In the genomic region with DNA sequence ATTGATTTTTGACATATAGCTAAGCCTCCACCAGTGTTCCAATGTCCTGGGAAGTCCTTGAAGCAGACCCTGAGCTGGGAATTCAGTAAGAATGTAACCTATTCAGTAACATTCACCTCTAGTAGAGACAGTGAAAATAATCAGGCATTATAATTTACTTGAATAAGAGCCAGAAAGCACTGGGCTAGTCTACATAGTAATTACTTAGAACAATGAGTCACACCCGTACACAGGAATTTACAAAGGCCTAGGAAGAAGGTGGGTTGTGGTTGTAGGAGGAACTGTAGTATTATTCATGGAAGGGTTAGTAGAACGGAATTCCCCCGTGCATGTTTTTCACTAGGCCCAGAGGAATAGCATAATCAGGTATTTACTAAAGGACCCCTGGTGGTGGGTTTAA, we compare ENCODE assay signal across 15 mouse cellular contexts.
"Had no signal": no experiment of that assay in that cellular context is flagged by ENCODE, and none has a peak within 500 bp of the region (broad histone marks: within the 10 kb centered on the region; RNA-seq: fewer than 3 reads in every experiment).

No protein-coding gene starts in this region.

- ATAC-seq: midbrain, embryonic 16.5 days had no signal

- H3K4me3 ChIP-seq: midbrain, embryonic 10.5 days; midbrain, embryonic 12.5 days; myocyte; neural tube, embryonic 13.5 days; neural tube, embryonic 15.5 days had no signal

- H3K4me1 ChIP-seq: midbrain, embryonic 10.5 days; midbrain, embryonic 12.5 days; neural tube, embryonic 13.5 days; neural tube, embryonic 15.5 days had no signal

- H3K4me2 ChIP-seq: lung, embryonic 14.5 days; midbrain, embryonic 12.5 days; neural tube, embryonic 13.5 days; neural tube, embryonic 15.5 days had no signal

- H3K36me3 ChIP-seq: midbrain, embryonic 10.5 days; midbrain, embryonic 12.5 days; neural tube, embryonic 13.5 days; neural tube, embryonic 15.5 days had no signal

- DNase-seq: lung, adult 18-20 months; lung, embryonic 14.5 days; lung, postnatal 10 days; lung, postnatal 4 days; midbrain, embryonic 14.5 days; right cerebral cortex, postnatal 14 days; thymus, adult 18-20 months; thymus, postnatal 14 days; thymus, postnatal 36 days had no signal

- H3K27ac ChIP-seq: midbrain, embryonic 10.5 days; midbrain, embryonic 12.5 days; neural tube, embryonic 13.5 days; neural tube, embryonic 15.5 days had no signal

- H3K9me3 ChIP-seq: midbrain, embryonic 10.5 days; midbrain, embryonic 12.5 days; neural tube, embryonic 13.5 days; neural tube, embryonic 15.5 days had no signal

- H3K9ac ChIP-seq: lung, embryonic 14.5 days; midbrain, embryonic 12.5 days; neural tube, embryonic 13.5 days; neural tube, embryonic 15.5 days had no signal

- H3K27me3 ChIP-seq: midbrain, embryonic 12.5 days; neural tube, embryonic 13.5 days; neural tube, embryonic 15.5 days had no signal
